16 mouse cellular contexts compared by ENCODE assay signal in genomic region chr9:74864471-74864870, GRCm38 (mm10). TPM values are rescaled to one million over a fixed set of nuclear protein-coding genes. Genes with fewer than 3 reads are reported as not detected.
DNase-seq lines count a peak whose midpoint lies in the region; ATAC-seq and TF ChIP-seq lines count a peak whose summit lies in the region.
"Had no signal": no experiment of that assay in that cellular context is flagged by ENCODE, and none has a peak within 500 bp of the region (broad histone marks: within the 10 kb centered on the region; RNA-seq: fewer than 3 reads in every experiment).

No protein-coding gene starts in this region.

- ATAC-seq in forebrain, postnatal 0 days: no peak
- no peak for ATAC-seq in hindbrain, embryonic 16.5 days
- ATAC-seq in midbrain, embryonic 13.5 days: no peak
- ATAC-seq: intestine, embryonic 16.5 days had no signal

- TF ChIP-seq CTCF in forebrain, postnatal 0 days (IDR thresholded peaks at IDR 0.05; ENCODE audit: low read depth): no peak
- TF ChIP-seq CTCF in brain, embryonic 14.5 days (IDR thresholded peaks at IDR 0.05; ENCODE audit: borderline replicate concordance, extremely low read depth, insufficient read depth, insufficient read length): no peak

- no peak overlapping the region for H3K9ac ChIP-seq in forebrain, postnatal 0 days
- no peak overlapping the region for H3K9ac ChIP-seq in hindbrain, embryonic 16.5 days (ENCODE audit: low read depth, low read length)
- peak overlapping the region; percentile 84 for H3K9ac ChIP-seq in midbrain, embryonic 13.5 days (replicated peaks)
- H3K9ac ChIP-seq: limb, embryonic 13.5 days had no signal

- H3K9me3 ChIP-seq in forebrain, embryonic 10.5 days: no peaks in the 10 kb centered on the region
- H3K9me3 ChIP-seq in forebrain, postnatal 0 days (ENCODE audit: low read length): no peaks in the 10 kb centered on the region
- H3K9me3 ChIP-seq in hindbrain, embryonic 16.5 days (ENCODE audit: control insufficient read depth, low read length): no peaks in the 10 kb centered on the region
- H3K9me3 ChIP-seq in midbrain, embryonic 13.5 days: no peaks in the 10 kb centered on the region
- no peaks in the 10 kb centered on the region for H3K9me3 ChIP-seq in limb, embryonic 10.5 days (replicated peaks)
- H3K9me3 ChIP-seq: limb, embryonic 13.5 days had no signal

- peaks cover 78% of the 10 kb centered on the region for H3K4me1 ChIP-seq in forebrain, embryonic 10.5 days
- 0 out of 2 replicates have a peak, but pooled peaks cover 4% of the 10 kb centered on the region for H3K4me1 ChIP-seq in forebrain, postnatal 0 days (ENCODE audit: insufficient read depth)
- peaks cover 29% of the 10 kb centered on the region for H3K4me1 ChIP-seq in hindbrain, embryonic 16.5 days (ENCODE audit: control insufficient read depth, insufficient read depth, low read depth, low read length)
- peaks cover 71% of the 10 kb centered on the region for H3K4me1 ChIP-seq in midbrain, embryonic 13.5 days (replicated peaks)
- peaks cover 32% of the 10 kb centered on the region for H3K4me1 ChIP-seq in limb, embryonic 10.5 days

- peak overlapping the region; percentile 60; the same call in 1 of the 2 replicates for H3K4me3 ChIP-seq in forebrain, embryonic 10.5 days
- no peak overlapping the region; the same call in 1 of the 2 replicates for H3K4me3 ChIP-seq in forebrain, postnatal 0 days (ENCODE audit: low read depth, low read length)
- peak overlapping the region; percentile 51 for H3K4me3 ChIP-seq in hindbrain, embryonic 16.5 days (ENCODE audit: low read length)
- H3K4me3 ChIP-seq in midbrain, embryonic 13.5 days (replicated peaks): peak overlapping the region; percentile 62
- no peak overlapping the region for H3K4me3 ChIP-seq in limb, embryonic 10.5 days
- H3K4me3 ChIP-seq: limb, embryonic 13.5 days had no signal

- TF ChIP-seq POLR2A in brain, embryonic 14.5 days (IDR thresholded peaks at IDR 0.05; ENCODE audit: borderline replicate concordance, extremely low read depth, insufficient read depth, insufficient read length, poor library complexity, severe bottlenecking): no peak

- H3K27me3 ChIP-seq in forebrain, embryonic 10.5 days (ENCODE audit: poor library complexity, severe bottlenecking): peaks cover 100% of the 10 kb centered on the region
- H3K27me3 ChIP-seq in forebrain, postnatal 0 days (ENCODE audit: insufficient read depth, low read length): peaks cover 84% of the 10 kb centered on the region
- H3K27me3 ChIP-seq in hindbrain, embryonic 16.5 days (replicated peaks; ENCODE audit: control insufficient read depth, insufficient read depth, low read length): peaks cover 53% of the 10 kb centered on the region
- peaks cover 94% of the 10 kb centered on the region for H3K27me3 ChIP-seq in midbrain, embryonic 13.5 days
- peaks cover 100% of the 10 kb centered on the region for H3K27me3 ChIP-seq in limb, embryonic 10.5 days (ENCODE audit: low read depth, poor library complexity, severe bottlenecking)

- peak; percentile 19 for DNase-seq in forebrain, embryonic 10.5 days (ENCODE audit: extremely low spot score, low spot score)
- no peak for DNase-seq in forebrain, postnatal 0 days
- DNase-seq in brain, embryonic 14.5 days (ENCODE audit: low read depth): peak; percentile 19
- no peak for DNase-seq in adrenal gland, postnatal 10 days
- no peak for DNase-seq in limb, embryonic 10.5 days (ENCODE audit: low spot score)
- DNase-seq in left cerebral cortex, postnatal 36 days (ENCODE audit: low spot score in 2 of 2): no peak
- DNase-seq: cerebellum, adult 11-12 months; thymus, adult 2 months had no signal

- 1% methylated on average over 14 of the region's 14 CpGs for WGBS in forebrain, embryonic 10.5 days
- 3% methylated on average over 14 of the region's 14 CpGs for whole genome bisulfite sequencing in forebrain, postnatal 0 days
- WGBS in hindbrain, embryonic 16.5 days: 2% methylated on average over 14 of the region's 14 CpGs
- 2% methylated on average over 14 of the region's 14 CpGs for WGBS in midbrain, embryonic 13.5 days
- 3% methylated on average over 14 of the region's 14 CpGs for WGBS in limb, embryonic 10.5 days

- intact Hi-C loops in left cerebral cortex, postnatal 36 days (cut with DNase I): no loop called here

- no peak overlapping the region for H3K4me2 ChIP-seq in forebrain, postnatal 0 days (ENCODE audit: low read depth)
- peak overlapping the region; percentile 29 for H3K4me2 ChIP-seq in hindbrain, embryonic 16.5 days (ENCODE audit: low read length)
- H3K4me2 ChIP-seq in midbrain, embryonic 13.5 days (replicated peaks): peak overlapping the region; percentile 89

- no peak overlapping the region for H3K27ac ChIP-seq in forebrain, embryonic 10.5 days
- no peak overlapping the region for H3K27ac ChIP-seq in forebrain, postnatal 0 days (ENCODE audit: low read depth, low read length)
- no peak overlapping the region for H3K27ac ChIP-seq in hindbrain, embryonic 16.5 days (ENCODE audit: low read depth, low read length)
- H3K27ac ChIP-seq in midbrain, embryonic 13.5 days: peak overlapping the region; percentile 90
- no peak overlapping the region for H3K27ac ChIP-seq in limb, embryonic 10.5 days
- H3K27ac ChIP-seq: limb, embryonic 13.5 days had no signal

- H3K36me3 ChIP-seq in forebrain, embryonic 10.5 days (replicated peaks): no peaks in the 10 kb centered on the region
- H3K36me3 ChIP-seq in forebrain, postnatal 0 days (ENCODE audit: insufficient read depth): no peaks in the 10 kb centered on the region
- no peaks in the 10 kb centered on the region for H3K36me3 ChIP-seq in hindbrain, embryonic 16.5 days (ENCODE audit: control insufficient read depth, insufficient read depth, low read length)
- no peaks in the 10 kb centered on the region for H3K36me3 ChIP-seq in midbrain, embryonic 13.5 days
- no peaks in the 10 kb centered on the region for H3K36me3 ChIP-seq in limb, embryonic 10.5 days
- H3K36me3 ChIP-seq: limb, embryonic 13.5 days had no signal

RNA-seq across cellular contexts. Expression of gene Onecut1, which starts 2.8 kb away (rescaled TPM):
- 0.92 and 1.2 TPM in 2 replicates for polyA plus RNA-seq in forebrain, embryonic 10.5 days (2016; fragmentation: Nextera tagmentation; extraction: Ambion mirVana)
- 0.92 and 3.8 TPM in 2 replicates for total RNA-seq in forebrain, postnatal 0 days (2014; rRNA removed)
- 0.23 and 0.64 TPM in 2 replicates for polyA plus RNA-seq in forebrain, postnatal 0 days (2015; fragmentation: Nextera tagmentation; extraction: Ambion mirVana)
- 2.2 and 5.8 TPM in 2 replicates for polyA plus RNA-seq in brain, embryonic 14.5 days (2012; rRNA removed)
- polyA plus RNA-seq in hindbrain, embryonic 16.5 days (2015; fragmentation: Nextera tagmentation; extraction: Ambion mirVana): 3.4 and 4.6 TPM in 2 replicates
- polyA plus RNA-seq in midbrain, embryonic 13.5 days (2015; fragmentation: Nextera tagmentation; extraction: Ambion mirVana): 10.4 and 10.7 TPM in 2 replicates
- 1 to 10 TPM; 1.1 to 4.8 TPM for total RNA-seq in adrenal gland, postnatal 10 days (2021)
- 0.08 TPM in 1 of 2 replicates, not detected in the other for polyA plus RNA-seq in limb, embryonic 10.5 days (2016; fragmentation: Nextera tagmentation; extraction: Ambion mirVana)
- total RNA-seq in left cerebral cortex, postnatal 36 days (2021): under 1 TPM in 1 of 2 experiments, not detected in 1; 0.17 TPM
- total RNA-seq: megakaryocyte progenitor cell, adult 5-6 weeks had no signal
- polyA plus RNA-seq: gonadal fat pad, adult 2 months; heart, postnatal 0 days; small intestine, adult 2 months had no signal

Comparison
In these comparisons a context has a peak if more than half of its experiments do, and no peak if none do; other contexts are left out.
1. DNase-seq: peak in forebrain, embryonic 10.5 days (single experiment) and brain, embryonic 14.5 days (single experiment); none in forebrain, postnatal 0 days (single experiment), adrenal gland, postnatal 10 days (single experiment), limb, embryonic 10.5 days (single experiment) and left cerebral cortex, postnatal 36 days (0 of 2).
2. H3K4me3 ChIP-seq: peak in forebrain, embryonic 10.5 days (single experiment), hindbrain, embryonic 16.5 days (single experiment) and midbrain, embryonic 13.5 days (single experiment); none in forebrain, postnatal 0 days (single experiment) and limb, embryonic 10.5 days (single experiment).